Mouse (Mus musculus): Measurements from ENCODE around the gene Tmcc3.

Tmcc3 gene

DNA sequence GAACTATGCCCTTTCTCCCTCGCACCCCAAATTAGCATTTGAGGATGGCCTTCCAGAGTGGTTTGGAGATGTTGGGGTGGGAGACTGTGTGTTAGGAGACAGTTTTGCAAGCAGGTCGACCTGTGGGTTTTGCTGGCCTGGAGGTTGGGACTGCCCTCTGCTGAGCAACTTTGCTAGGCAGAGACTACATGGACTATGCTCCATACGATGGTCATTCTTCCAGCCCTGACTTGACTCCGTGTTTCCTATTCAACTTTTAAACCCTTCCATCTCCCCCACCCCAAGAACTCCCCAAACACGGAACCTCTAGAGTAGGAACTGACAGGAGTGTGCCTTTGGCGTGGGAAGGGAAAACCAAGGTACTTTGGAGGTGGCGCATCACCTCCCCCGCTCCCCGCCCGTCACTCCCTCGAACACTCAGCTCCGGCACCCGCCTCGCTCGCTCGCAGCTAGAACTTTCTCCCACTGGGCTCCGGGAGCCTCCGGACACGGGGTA, at the start of gene Tmcc3:
Tmcc3 (plus strand) TSS at position 439 of the 496 bp plus-strand sequence.
- DNase-seq (ENCODE audit: low spot score) = peak; percentile 6

GRCm38 (mm10) chr10:94262646-94263045, 49.1 kb upstream of the Tmcc3 start:
- DNase-seq (ENCODE audit: low spot score) = no peak

- no peak for DNase-seq (ENCODE audit: low spot score)
Observed at GRCm38 (mm10) chr10:94263211-94263610, 48.5 kb upstream of the Tmcc3 start.

GRCm38 (mm10) chr10:94265656-94266542, 45.9 kb upstream of the Tmcc3 start:
- DNase-seq (ENCODE audit: low spot score) = no peak

GRCm38 (mm10) chr10:94275321-94275720, 36.4 kb upstream of the Tmcc3 start:
- no peak for DNase-seq (ENCODE audit: low spot score)

DNA sequence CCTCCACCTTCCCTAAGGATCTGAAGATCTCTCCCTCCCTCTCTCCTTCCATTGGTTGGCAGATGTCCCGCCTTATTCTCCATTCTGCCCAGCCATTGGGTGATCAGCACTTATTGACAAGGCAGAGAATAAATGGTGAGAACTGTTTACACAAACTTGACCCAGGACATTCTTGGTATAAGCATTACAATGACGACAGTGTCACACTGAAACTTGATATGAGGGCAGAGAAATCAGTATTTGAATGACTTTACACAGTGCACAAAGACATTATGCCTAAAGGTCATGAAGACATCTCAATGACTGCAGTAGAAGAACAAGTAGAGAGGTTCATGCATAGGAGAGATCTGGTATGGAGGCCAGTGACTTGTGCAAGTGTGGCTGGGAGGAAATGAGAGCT, 35.2 kb upstream of the Tmcc3 start:
- DNase-seq (ENCODE audit: low spot score) = no peak

DNA sequence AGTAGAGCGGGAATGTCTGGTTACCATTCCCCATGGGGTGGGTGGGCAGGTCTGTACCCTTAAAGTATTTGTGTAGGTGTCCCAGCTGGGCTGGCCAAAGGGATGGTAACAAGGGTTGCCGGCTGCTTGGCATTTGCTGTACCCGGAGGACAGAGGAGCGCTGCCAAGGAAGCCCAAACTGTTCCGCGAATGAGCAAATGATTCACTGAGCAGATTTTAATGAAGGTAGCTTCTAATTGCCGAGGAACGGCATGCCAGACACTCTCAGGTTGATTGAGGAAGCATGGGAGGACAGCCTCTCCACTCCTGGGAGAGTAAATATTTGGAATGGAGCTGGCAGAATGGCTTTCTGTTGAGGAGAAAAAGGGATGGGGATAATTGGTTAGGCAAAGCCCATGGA, 29.6 kb upstream of the Tmcc3 start:
- DNase-seq (ENCODE audit: low spot score) = no peak

DNA sequence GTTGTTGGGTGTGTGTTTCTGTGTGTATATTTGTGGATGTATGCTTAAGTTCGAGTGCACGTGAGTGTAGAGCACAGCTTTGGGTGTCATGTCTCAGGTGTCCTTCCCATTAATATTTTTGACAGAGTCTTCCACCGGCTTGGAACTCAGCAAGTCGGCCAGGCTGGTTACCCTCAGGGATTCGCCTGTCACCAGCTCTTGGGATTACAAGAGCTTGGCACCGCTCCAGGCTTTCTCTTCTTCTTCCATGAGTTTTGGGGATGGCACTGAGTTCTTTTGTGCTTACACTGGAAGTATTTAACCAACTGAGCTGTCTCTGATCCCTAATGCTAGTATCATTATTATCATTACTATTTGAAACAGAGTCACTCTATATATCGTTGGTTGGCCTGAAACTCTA, 29.0 kb upstream of the Tmcc3 start:
- no peak for DNase-seq (ENCODE audit: low spot score)

GRCm38 (mm10) chr10:94294437-94294836, 17.3 kb upstream of the Tmcc3 start:
- DNase-seq (ENCODE audit: low spot score) = no peak

GRCm38 (mm10) chr10:94294933-94295750, 16.6 kb upstream of the Tmcc3 start:
- DNase-seq (ENCODE audit: low spot score) = no peak

DNA sequence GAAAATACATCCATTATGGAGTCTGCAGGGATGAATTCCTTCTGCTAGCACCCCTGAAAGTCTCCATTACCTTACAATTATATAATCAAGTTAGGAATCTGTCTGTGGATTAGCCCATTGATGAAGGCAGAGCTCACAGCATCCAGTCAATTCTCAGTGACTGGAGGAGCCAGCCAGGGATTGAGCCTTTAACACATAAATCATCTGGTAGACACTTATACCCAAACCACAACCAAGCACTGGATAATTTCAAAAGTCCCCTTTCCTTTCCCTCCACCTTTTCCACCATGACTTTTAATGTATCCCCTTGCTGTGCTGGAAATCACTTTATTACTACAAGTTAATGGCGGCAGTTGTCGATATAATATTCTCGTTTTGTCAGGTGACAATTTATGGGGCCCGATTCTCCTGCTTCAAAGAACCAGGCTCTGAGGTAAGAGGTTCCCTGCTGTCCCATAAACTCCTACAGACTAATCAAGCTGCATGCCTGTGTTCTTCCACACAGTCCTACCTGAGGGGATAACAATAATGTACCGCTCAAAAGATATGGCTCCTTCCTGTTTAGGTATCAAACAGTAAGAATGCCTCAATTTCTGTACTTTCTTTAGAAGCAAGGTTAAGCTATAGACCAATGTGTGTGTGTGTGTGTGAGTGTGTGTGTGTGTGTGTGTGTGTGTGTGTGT, 15.7 kb upstream of the Tmcc3 start:
- no peak for DNase-seq (ENCODE audit: low spot score)

DNA sequence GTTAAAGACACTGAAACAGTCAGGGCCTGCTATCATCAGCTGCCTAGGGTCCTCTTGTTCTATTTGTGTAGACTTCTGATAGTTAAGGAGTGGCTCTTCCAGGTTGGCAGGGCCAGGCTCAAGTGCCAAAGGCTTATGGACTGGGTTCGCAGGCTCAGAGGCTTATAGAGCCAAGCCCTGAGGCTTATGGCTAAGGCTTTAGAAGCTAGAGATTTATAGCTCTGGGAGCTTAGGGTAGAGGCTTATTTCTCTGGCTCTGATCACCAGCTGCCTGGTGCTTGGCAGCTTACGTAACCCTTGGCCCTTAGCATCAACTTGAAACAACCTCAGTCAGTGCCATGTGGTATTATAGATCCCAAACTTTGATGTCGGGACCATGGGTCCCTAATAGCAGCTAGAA, 13.3 kb upstream of the Tmcc3 start, which contains the start of gene Gm4792:
Gm4792 (minus strand) TSS at position 233 of the 400 bp plus-strand sequence.
- DNase-seq (ENCODE audit: low spot score) = no peak

DNA sequence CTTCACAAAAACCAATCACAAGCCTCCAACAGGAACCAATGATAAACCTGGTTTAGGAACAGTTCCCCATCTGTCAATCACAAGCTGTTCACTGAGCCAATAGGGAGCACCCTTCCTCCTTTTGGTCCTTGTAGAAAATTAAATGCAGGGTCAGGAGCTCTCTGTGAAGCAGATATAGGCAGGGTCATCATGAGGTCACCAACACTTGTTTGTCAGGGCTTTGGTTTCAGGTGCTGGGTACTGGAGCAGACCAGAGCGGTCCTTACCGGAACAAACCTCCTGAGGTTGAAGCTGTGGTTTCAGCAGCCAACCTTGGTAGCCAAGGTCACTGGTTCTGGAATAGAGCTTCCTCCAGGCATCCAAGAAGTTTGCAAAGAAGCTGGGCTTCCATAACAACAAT, 12.4 kb upstream of the Tmcc3 start:
- DNase-seq (ENCODE audit: low spot score) = no peak

DNA sequence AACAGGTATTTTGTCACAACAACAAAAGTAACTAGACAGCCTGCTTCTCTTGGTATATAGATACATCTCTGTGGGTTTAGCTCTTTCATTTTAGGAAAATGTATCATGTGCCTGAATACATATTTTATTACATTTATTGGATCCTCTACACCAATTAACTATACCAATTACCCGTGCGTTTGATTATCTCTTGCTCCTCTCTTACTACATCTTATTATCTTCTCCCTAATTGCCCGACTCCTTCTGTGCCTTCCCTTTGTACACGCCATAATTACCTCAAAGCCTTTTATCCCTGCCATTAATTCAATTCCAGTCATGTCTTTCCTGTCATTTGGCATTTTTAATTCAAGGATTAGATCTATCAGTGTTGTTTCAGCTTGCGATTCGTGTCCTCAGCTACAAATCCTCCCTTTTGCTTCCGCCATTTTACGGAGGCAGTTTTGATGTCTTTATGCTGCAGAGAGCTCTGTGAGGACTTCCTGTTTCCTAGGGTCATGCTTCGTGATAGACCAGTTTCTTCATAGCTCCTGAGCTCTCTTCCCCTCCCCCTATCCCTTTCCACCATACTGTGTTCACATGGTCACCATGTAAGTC, 7.6 kb upstream of the Tmcc3 start:
- no peak for DNase-seq (ENCODE audit: low spot score)

DNA sequence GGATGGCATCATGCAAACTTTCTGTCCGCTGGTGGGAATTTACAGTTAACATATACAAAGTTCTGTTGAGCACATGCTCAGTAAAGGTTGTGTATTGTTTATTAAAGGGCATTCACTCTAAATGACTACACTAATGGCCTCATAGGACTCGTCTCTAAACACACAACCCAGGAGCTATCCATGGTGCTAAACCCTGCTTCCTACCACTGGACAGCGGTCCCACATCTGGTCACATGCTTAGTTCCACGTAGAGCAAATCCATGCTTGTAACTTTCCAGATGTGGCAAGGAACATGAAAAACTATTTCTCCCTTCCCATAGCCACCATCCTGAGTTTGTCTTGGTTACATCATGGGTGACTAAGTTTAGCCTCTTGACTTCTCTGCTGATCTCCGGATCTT, 6.2 kb upstream of the Tmcc3 start:
- DNase-seq (ENCODE audit: low spot score) = peak; percentile 12

GRCm38 (mm10) chr10:94310499-94311267, 1.1 kb upstream of the Tmcc3 start:
- DNase-seq (ENCODE audit: low spot score) = no peak

- DNase-seq (ENCODE audit: low spot score) = no peak
Observed at GRCm38 (mm10) chr10:94312007-94312715, 412 bp downstream of the Tmcc3 start.

DNA sequence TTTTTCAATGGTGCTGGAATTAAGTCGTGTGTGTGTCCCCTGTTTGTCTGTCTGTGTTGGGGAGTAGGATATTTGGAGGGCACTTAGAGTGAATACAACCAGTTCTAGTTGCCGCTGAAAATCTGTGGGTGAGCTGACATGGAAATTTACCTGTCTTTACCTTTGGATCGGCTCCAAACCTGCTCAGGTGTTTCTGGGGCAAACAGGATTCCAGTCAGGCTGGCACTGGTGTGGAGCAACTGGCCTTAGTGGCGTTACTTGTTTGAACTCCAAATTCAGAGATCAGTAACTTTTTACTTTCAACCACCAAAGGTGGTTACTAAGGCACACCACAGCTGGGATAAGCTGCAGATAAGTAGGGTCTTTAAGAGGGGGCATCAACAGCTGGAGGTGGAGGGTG, 1.4 kb downstream of the Tmcc3 start:
- DNase-seq (ENCODE audit: low spot score) = peak; percentile 5

DNA sequence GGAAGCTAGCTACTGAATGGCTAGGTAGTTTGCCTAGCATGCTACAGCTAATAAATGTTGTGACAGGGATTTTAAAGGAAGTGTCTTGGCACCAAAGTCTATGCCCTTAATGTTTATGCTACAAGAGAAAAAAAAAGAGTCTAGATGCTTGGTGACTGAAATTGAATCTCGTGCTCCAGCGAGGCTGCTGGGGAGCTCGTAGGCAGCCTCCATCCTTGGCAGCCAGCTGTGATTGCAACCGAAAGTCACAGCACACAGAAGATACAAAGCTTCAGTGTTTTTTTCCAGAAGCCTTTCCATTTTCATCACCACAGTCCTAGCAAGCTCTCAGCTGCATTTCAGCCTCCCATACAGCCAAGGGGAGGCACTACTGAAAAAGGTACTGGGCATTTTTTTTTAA, 6.8 kb downstream of the Tmcc3 start:
- no peak for DNase-seq (ENCODE audit: low spot score)

GRCm38 (mm10) chr10:94329962-94330361, 18.2 kb downstream of the Tmcc3 start:
- no peak for DNase-seq (ENCODE audit: low spot score)
